Mouse (Mus musculus) cerebellum, postnatal 14 days (tissue): ENCODE results near the gene Itga1.

ENCODE experiments used
- DNase-seq, 2 experiments: peaks; one replicate each; pipeline ENCODE4 v3.0.0; 2021; ENCODE audit warnings: mixed read lengths in 2 of 2

Itga1 gene

GRCm38 (mm10) chr13:114984658-114985057, 117.1 kb downstream of the Itga1 start:
- no peak for DNase-seq

DNA sequence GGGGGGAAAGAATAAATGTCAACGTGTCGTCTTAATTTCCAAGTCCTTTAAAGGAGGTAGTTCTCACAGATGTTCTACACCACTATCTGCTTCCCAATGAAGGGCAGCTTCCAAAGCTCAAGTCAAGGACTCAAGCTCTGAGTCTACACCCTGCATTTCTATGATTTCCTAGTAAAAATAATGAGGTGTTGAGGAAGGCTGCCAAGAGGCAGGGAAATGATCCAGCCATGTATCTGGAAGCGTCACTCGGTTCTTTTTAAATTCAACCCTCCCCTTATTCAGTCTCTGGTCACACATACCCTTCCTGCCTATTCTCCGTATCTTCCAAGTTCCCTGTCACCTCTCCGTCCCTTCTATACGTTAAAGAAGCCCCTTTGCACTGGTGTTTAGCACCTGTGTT, 118.6 kb downstream of the Itga1 start:
- DNase-seq: no peak

GRCm38 (mm10) chr13:114980831-114981419, 120.8 kb downstream of the Itga1 start:
- no peak for DNase-seq

DNA sequence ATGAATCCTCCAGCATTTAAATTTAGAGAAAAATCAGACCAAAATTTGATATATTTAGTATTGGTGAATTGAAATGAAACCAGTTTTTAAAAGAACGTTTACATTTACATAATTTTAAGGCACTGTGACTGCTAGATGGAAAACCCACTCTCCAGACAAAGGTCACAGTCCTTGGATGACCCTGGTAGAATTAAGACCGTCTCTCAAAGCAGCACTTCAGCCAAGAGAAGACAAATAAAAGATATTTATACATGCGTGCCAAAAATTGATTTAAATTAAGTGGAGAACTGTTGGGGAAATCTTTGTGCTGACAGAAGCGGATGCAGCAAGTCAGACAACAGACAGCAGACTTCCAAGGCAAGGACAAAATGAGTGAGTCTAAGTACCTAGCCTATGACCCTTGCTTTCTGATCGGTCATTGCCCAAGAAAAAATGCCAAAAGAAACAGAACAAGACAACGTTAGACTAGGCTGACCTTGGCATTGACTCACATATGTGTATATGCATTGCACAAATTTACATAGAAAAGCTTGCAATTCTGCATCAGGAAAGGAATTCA, 127.2 kb downstream of the Itga1 start:
- DNase-seq: no peak

- no peak for DNase-seq
Measured at GRCm38 (mm10) chr13:114971905-114972304, 129.9 kb downstream of the Itga1 start.

DNA sequence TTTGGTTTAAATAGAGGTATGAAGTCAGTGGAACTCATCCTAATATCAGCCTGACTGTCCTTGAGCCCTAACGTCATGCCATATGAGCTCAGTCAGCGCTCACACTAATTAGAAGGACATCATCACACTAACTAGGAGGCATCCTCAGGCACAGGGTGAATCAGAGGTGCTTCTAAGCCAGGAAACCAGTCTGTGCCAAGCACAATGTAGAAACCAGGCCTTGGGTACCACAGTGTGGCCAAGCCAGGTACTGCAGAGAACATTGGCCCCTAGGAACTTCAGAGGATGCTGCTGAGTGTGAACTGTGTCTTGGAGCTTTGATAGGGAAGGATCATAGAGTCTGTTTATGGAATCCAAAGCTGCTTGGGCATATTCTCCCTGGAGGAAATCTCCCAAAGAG, 137.5 kb downstream of the Itga1 start:
- DNase-seq: peak; percentile 90 to 91

DNA sequence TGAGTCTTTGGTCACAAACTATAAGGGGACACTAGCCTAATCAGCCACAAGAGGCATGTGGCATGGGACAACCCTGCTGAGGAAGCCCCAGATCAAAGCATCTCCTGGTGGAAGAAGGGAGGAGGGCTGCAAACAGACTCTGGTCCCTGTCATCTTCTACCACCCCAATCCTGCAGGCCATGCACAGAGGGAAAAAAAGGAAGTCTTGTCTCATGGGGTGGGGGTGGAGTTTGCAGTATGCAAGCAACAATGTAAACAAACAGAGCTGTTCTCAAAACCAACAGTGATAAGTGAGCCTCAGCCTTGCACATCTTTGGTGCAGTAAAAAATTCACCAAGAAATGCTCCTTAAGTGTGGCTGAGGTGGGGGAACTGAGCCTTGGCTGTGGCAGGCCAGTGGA, 147.2 kb downstream of the Itga1 start:
- DNase-seq: no peak

- DNase-seq: no peak
Measured at GRCm38 (mm10) chr13:114933541-114933940, 168.2 kb downstream of the Itga1 start.

- DNase-seq: peak; percentile 32 to 34
Measured at GRCm38 (mm10) chr13:114931775-114932294, 169.9 kb downstream of the Itga1 start, which contains the start of gene Itga2. Itga2 (minus strand) TSS chr13:114932100.

DNA sequence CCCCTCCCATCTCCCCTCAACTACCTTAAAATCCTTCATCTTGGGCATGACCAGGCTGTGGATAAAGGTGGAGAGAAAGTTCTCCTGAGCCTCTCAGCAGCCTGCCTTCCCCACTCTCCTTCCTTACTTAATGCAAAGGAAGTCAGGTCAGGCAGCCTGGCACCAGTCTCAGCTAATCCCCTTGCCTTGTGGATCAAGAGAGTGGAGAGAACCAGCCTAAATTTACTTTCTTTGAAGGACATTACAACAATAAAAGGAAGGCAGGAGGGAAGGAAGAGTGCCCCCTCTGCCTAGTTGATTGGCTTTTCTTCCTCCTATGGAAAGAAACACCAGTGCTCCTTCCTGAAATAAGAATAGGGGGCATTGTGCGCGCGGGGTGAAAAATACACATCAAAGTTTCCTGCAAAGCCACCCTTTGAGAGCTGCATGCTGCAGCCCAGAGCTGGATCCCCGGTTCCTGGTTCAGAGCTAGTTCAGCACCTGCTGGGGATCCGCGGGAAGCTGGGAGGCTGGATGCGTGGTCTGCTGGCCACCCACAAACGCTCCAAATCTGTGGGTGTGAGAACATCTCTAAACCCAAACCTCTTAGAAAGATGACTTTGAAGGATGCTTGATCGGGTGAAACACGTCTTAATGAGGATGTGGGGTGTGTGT, 170.6 kb downstream of the Itga1 start:
- DNase-seq: peak in 1 of 2 experiments; percentile 2

DNA sequence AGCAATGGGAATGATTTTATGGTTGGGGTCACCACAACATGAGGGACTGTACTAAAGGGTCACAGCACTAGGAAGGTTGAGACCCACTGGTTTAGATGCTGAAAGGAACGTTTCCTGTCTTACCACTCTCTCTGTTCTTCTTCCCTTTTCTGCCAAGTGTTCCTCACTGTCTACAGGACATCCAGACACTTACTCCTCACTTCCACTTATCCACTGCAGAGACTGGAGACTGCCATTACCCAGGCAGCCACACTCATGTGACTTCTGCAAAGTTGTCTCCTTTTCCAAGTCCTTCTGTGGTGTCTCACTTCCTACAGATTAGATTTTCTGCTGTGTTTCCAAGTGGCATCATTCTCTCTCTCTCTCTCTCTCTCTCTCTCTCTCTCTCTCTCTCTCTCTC, 177.0 kb downstream of the Itga1 start:
- no peak for DNase-seq

DNA sequence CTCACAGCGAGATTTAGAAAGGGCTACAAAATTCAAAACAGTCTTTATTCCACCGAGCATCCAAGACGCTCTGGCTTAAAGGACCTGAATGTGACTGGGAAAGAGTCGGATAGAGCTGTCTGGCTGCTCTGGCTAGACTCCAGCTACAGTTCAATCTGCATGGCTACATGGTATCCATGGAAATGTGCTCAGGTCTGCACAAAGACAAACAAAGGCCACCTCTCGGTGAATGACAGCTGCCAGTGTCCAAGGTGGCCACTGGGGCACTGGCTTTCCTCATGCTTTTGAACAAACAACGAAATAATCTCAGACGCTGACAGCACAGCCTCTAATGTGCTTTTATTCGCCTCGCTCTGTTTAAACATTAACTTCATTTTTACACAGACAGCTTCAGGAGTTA, 178.4 kb downstream of the Itga1 start:
- DNase-seq: peak; percentile 64 to 67

DNA sequence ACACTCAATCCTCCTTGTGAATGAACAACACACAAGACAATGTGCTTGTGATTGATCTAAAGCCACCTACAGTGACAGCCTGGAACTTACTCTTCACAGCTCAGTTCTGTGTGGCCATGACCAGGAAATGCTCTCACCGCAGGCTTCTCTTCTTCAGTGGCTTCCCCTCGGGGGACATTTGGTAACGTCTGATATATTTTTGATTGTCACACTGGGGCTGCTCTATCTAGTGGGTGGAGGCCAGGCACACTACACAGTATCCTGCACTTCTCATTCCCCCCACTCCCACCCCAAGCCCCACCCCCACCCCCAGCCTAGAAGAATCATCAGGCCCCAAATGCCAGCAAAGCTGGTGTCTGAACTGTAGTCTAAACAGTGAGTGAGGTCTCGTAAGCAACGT, 186.0 kb downstream of the Itga1 start:
- DNase-seq: no peak

- no peak for DNase-seq
Measured at GRCm38 (mm10) chr13:114914963-114915362, 186.8 kb downstream of the Itga1 start.

DNA sequence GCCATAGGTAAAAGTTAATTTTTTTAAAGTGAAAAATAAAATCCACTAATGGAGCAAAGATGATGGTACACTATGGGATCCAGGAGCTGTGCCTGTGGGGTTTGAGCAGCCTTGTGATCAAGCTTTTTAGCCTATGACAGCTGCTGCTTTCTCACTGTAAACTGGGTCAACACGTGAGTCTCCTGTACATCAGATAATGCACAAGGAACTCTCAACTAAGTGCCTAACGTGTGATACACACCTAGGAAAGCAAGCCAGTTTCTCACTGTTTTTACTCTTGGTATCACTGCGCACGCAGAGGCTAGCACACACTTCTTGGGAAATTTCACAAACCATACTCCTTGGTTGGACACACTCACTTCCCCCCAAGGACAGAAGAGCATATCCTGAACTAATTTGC, 187.2 kb downstream of the Itga1 start:
- DNase-seq: no peak

GRCm38 (mm10) chr13:114910629-114911028, 191.1 kb downstream of the Itga1 start:
- DNase-seq: no peak

- no peak for DNase-seq
Measured at GRCm38 (mm10) chr13:114909514-114909913, 192.2 kb downstream of the Itga1 start.

GRCm38 (mm10) chr13:114907876-114908275, 193.9 kb downstream of the Itga1 start:
- DNase-seq: no peak
